Mouse (Mus musculus): ENCODE data around the gene Tubb2a. TPM values are rescaled to one million over a fixed set of nuclear protein-coding genes. Genes with fewer than 3 reads are reported as not detected.
"Not testable (repeated sequence)": the region's sequence is repeated elsewhere in the genome, so short reads cannot be mapped to it uniquely, and the experiment has no call there.

Gene Tubb2a
- polyA plus RNA-seq, 1 experiment from 2014 or later = 162 TPM

DNA sequence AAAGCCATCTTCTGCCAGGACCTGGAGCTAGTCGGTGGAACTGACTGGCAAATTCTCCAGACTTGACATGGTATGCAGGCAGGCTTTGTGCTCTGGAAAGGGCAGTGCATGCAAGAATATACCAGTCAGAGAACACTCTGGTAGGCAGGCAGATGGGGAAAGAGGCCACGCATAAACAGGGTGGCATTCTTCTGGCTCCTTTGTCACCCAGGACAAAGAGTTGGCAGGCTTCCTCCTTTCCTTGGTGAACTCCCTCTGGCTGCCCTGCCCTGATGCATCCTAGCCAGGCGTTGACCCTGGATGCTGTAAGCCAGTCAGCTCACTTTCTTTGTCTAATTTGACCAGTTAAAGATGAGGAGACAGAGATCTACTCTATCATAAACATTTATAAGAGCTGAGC, 19.3 kb upstream of the Tubb2a start:
- Histone ChIP-seq H3K36me3 (ENCODE audit: control insufficient read depth, insufficient read depth, low read length) (no peaks in the 10 kb centered on the region), H3K27ac (ENCODE audit: low read length) (no peak overlapping the region), H3K27me3 (replicated peaks; ENCODE audit: control insufficient read depth, insufficient read depth, low read length) (no peaks in the 10 kb centered on the region), H3K4me2 (ENCODE audit: low read depth, low read length) (no peak overlapping the region), H3K4me1 (ENCODE audit: control insufficient read depth, insufficient read depth, low read length) (no peaks in the 10 kb centered on the region), H3K4me3 (ENCODE audit: low read length) (no peak overlapping the region), H3K9ac (ENCODE audit: low read depth, low read length) (no peak overlapping the region), H3K9me3 (ENCODE audit: control insufficient read depth, low read length) (no peaks in the 10 kb centered on the region)
- WGBS = 79% methylated on average over 3 of the region's 3 CpGs
- no peak for ATAC-seq

DNA sequence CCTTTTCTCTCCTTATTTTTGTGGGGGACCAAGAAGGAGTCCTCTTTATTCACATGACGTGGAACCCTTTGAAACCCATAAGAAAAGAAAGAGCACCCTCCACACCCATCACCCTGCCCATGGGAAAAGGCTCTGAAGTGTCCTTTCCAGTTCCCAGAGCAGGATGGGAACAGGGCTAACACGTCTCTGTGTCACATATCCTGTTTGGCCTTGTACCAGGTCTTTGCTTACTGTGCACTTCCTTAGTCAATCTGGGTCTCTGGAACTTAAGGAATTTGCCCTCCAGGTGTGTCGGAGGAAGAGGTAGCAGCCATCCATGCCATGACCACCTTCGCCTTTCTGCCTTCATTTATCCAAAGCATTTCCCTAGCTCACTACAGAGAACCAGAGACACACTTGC, 18.6 kb upstream of the Tubb2a start:
- Histone ChIP-seq H3K36me3 (ENCODE audit: control insufficient read depth, insufficient read depth, low read length) (no peaks in the 10 kb centered on the region), H3K9me3 (ENCODE audit: control insufficient read depth, low read length) (no peaks in the 10 kb centered on the region), H3K4me1 (ENCODE audit: control insufficient read depth, insufficient read depth, low read length) (no peaks in the 10 kb centered on the region), H3K4me3 (ENCODE audit: low read length) (no peak overlapping the region), H3K9ac (ENCODE audit: low read depth, low read length) (no peak overlapping the region), H3K27ac (ENCODE audit: low read length) (no peak overlapping the region), H3K4me2 (ENCODE audit: low read depth, low read length) (no peak overlapping the region), H3K27me3 (replicated peaks; ENCODE audit: control insufficient read depth, insufficient read depth, low read length) (no peaks in the 10 kb centered on the region)
- 0 out of 2 replicates have a peak, but pooled peaks have one; percentile 18 for ATAC-seq
- 65% methylated on average over 4 of the region's 4 CpGs for WGBS

DNA sequence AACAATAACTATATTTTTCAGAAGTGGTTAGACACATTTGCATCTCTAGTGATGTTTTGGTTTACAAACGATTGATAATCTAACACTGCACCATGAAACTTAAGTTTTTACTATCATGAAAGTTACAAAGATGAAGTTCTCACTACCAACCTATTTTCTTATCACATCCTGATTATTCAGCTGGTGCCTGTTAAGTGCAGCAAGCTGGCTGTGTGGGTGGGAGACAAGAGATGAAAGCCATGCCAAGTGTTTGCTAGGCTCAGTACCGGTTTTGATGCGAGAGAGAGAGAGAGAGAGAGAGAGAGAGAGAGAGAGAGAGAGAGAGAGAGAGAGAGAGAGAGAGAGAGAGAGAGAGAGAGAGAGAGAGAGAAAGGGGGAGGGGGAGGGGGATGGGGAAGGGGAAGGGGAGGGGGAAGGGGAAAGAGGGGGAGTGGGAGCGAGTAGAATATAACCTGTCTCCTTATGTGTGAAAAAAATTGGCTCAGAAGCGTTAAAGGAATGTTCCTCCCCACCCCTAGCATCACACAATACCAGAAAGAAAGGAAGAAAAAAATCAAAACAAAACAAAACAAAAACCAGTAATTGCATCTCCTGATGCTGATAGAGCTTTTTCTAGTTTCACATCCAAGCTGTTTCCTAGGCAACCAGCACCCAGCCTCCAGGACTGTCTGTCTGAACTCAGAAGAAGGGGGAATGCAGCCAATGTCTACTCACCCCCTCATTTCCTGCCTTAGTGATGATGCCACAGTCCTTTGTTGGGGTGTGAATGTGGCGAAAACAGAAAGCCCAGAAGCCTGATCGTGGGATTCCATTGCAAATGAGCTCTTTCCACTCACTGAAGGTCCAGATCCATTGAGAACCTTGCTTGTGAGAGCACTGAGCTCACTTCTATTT, 18.0 kb upstream of the Tubb2a start:
- H3K9me3 ChIP-seq (ENCODE audit: control insufficient read depth, low read length) = no peaks in the 10 kb centered on the region
- H3K4me3 ChIP-seq (ENCODE audit: low read length) = no peak overlapping the region
- no peak overlapping the region for H3K27ac ChIP-seq (ENCODE audit: low read length)
- H3K4me2 ChIP-seq (ENCODE audit: low read depth, low read length) = no peak overlapping the region
- no peak for ATAC-seq
- no peak overlapping the region for H3K9ac ChIP-seq (ENCODE audit: low read depth, low read length)
- WGBS = 39% methylated on average over 7 of the region's 7 CpGs
- no peaks in the 10 kb centered on the region for H3K4me1 ChIP-seq (ENCODE audit: control insufficient read depth, insufficient read depth, low read length)
- no peaks in the 10 kb centered on the region for H3K27me3 ChIP-seq (replicated peaks; ENCODE audit: control insufficient read depth, insufficient read depth, low read length)
- H3K36me3 ChIP-seq (ENCODE audit: control insufficient read depth, insufficient read depth, low read length) = no peaks in the 10 kb centered on the region

DNA sequence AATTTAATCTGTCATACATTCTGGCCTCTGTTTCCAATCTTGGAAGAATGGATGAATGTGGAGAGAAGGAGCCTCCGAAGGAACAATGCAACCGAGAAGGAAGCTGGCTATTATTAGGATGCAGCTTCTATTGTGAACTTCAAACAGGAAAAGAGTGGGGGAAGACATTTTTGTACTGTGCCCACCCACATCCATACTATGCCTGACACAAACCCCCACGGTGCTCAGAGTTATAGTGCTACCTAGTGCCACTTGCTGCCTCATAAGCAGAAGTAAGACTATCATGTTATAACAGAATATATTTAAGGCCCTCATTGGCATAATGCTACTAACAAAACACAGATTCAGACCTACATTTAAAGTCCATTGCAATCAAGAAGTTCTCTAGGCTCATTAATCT, 11.6 kb upstream of the Tubb2a start:
- no peak overlapping the region for H3K4me2 ChIP-seq (ENCODE audit: low read depth, low read length)
- H3K27me3 ChIP-seq (replicated peaks; ENCODE audit: control insufficient read depth, insufficient read depth, low read length) = no peaks in the 10 kb centered on the region
- H3K27ac ChIP-seq (ENCODE audit: low read length) = no peak overlapping the region
- 27% methylated on average over 3 of the region's 3 CpGs for WGBS
- no peak overlapping the region for H3K4me3 ChIP-seq (ENCODE audit: low read length)
- no peaks in the 10 kb centered on the region for H3K36me3 ChIP-seq (ENCODE audit: control insufficient read depth, insufficient read depth, low read length)
- ATAC-seq = no peak
- H3K4me1 ChIP-seq (ENCODE audit: control insufficient read depth, insufficient read depth, low read length) = 0 out of 2 replicates have a peak, but pooled peaks cover 3% of the 10 kb centered on the region
- no peaks in the 10 kb centered on the region for H3K9me3 ChIP-seq (ENCODE audit: control insufficient read depth, low read length)
- no peak overlapping the region for H3K9ac ChIP-seq (ENCODE audit: low read depth, low read length)

DNA sequence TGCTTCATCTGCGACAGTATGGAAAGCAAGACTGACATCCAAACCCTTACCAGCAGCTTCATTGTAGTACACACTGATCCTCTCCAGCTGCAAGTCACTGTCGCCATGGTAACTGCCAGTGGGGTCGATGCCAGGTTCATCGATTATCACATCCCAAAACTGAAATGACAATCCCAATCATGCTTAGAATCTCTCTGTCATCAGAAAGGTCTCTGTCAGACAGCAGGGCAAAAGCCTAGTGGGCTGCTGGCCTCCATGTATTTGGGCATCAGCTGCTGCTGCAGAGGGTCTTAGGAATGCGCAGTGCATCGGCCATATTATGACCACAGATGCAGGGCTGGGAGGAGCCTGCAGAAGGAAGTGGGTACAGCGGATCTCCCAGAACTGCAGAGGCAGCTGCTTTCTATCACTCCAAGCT, 11.1 kb upstream of the Tubb2a start:
- no peak overlapping the region for H3K4me3 ChIP-seq (ENCODE audit: low read length)
- no peaks in the 10 kb centered on the region for H3K27me3 ChIP-seq (replicated peaks; ENCODE audit: control insufficient read depth, insufficient read depth, low read length)
- H3K4me2 ChIP-seq (ENCODE audit: low read depth, low read length) = no peak overlapping the region
- 42% methylated on average over 7 of the region's 7 CpGs for WGBS
- no peak overlapping the region for H3K9ac ChIP-seq (ENCODE audit: low read depth, low read length)
- no peak overlapping the region for H3K27ac ChIP-seq (ENCODE audit: low read length)
- H3K4me1 ChIP-seq (ENCODE audit: control insufficient read depth, insufficient read depth, low read length) = 0 out of 2 replicates have a peak, but pooled peaks cover 3% of the 10 kb centered on the region
- ATAC-seq = peak; percentile 58; the same call in 1 of the 2 replicates
- H3K36me3 ChIP-seq (ENCODE audit: control insufficient read depth, insufficient read depth, low read length) = no peaks in the 10 kb centered on the region
- H3K9me3 ChIP-seq (ENCODE audit: control insufficient read depth, low read length) = no peaks in the 10 kb centered on the region

DNA sequence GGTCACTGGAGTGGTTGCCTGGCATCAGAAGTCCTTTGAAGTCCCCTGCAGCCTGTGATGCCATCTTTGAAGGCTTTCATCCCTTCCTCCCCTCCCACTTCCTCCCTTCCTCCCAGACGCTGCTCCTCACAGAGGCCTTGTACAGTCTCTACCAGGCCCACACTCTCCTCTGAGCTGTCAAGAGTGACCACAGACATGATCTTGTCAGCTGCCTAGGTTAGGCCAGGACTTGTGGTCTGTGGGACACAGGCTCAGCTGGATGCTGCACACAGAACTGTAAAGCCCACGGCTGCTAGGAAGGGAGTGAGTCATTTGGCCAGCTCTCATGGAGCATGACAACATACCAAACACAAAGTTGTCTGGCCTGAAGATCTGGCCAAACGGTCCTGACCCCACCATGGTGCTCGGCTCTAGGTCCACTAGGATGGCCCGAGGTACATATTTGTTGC, 10.4 kb upstream of the Tubb2a start:
- not testable (repeated sequence) for H3K27me3 ChIP-seq (replicated peaks; ENCODE audit: control insufficient read depth, insufficient read depth, low read length); H3K9ac ChIP-seq (ENCODE audit: low read depth, low read length); H3K4me2 ChIP-seq (ENCODE audit: low read depth, low read length); H3K27ac ChIP-seq (ENCODE audit: low read length); H3K36me3 ChIP-seq (ENCODE audit: control insufficient read depth, insufficient read depth, low read length); H3K9me3 ChIP-seq (ENCODE audit: control insufficient read depth, low read length); H3K4me1 ChIP-seq (ENCODE audit: control insufficient read depth, insufficient read depth, low read length); H3K4me3 ChIP-seq (ENCODE audit: low read length)
- ATAC-seq = peak; percentile 44; the same call in 1 of the 2 replicates
- WGBS = 71% methylated on average over 5 of the region's 5 CpGs

DNA sequence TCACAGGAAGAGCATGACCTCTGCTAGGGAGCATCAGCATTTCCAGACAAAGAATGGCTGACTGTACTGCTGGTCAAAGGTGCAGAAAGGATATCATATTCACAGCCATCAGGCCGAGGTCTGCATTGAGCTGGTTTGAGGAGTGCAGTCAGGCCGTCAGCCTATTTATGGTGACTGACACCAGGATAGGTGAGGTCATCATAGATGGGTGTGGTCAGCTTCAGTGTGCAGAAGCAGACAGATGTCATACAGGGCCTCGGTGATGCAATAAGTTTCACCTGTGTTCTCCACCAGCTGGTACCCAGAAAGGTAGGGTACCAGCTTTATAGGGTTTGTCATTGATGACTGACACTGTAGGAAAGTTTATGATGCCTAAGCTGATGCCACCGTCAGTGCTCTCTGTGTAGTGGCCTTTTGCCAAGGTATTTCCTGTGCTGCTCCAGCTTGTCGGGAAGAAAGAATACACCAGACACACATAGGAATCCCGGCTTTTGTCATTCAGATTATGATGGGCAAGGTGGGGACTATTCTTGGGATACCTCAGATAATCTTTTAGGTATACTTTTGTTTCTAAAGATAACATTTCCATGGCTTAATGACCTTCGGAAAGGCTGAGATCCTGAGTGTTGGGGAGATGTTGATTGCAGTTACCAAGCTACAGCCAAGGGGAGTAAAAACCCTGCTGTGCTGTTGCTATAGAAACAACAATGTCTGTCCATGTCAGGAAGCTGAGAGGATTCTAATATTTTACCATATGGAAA, 9.4 kb upstream of the Tubb2a start:
- Histone ChIP-seq H3K27me3 (replicated peaks; ENCODE audit: control insufficient read depth, insufficient read depth, low read length) (no peaks in the 10 kb centered on the region), H3K4me2 (ENCODE audit: low read depth, low read length) (no peak overlapping the region), H3K4me1 (ENCODE audit: control insufficient read depth, insufficient read depth, low read length) (0 out of 2 replicates have a peak, but pooled peaks cover 3% of the 10 kb centered on the region), H3K27ac (ENCODE audit: low read length) (no peak overlapping the region), H3K9ac (ENCODE audit: low read depth, low read length) (no peak overlapping the region), H3K9me3 (ENCODE audit: control insufficient read depth, low read length) (no peaks in the 10 kb centered on the region), H3K4me3 (ENCODE audit: low read length) (no peak overlapping the region), H3K36me3 (ENCODE audit: control insufficient read depth, insufficient read depth, low read length) (no peaks in the 10 kb centered on the region)
- ATAC-seq = no peak
- WGBS = 46% methylated on average over 7 of the region's 7 CpGs

DNA sequence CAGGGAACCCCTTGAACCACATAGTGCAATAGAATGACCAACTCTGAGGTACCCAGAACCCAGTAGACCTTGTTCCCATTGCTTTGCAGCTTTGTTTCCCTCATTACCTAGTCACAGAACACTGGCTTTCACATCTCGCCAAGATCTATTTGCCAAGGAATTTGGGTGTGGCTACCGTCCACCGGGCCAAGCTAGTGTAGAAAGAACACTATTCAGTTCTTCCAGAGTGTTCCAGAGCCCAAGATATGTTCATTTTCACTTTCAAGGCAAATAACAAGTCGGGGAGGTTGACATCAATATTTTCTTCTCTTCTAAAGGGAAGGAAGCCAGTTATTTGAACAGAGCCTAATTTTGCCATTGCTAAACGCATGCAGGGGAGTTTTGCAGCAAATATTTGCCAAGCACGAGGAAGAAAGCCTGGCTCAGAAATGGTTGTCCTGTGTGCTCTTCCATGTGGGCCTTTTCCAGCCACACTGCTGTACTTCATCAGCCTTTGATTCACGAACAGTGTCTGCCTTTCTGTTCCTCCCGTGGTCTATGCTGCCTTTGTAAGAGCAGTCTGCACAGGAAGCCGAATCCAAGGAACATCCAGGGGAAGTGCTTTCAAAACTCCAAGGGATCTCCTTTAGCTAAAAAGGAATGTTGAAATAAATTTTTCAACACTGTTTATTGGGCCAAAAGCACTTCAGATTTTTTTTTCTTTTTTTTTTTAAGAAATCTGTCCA, 6.4 kb upstream of the Tubb2a start:
- no peak overlapping the region for H3K4me3 ChIP-seq (ENCODE audit: low read length)
- no peak overlapping the region for H3K9ac ChIP-seq (ENCODE audit: low read depth, low read length)
- H3K4me2 ChIP-seq (ENCODE audit: low read depth, low read length) = no peak overlapping the region
- no peaks in the 10 kb centered on the region for H3K9me3 ChIP-seq (ENCODE audit: control insufficient read depth, low read length)
- ATAC-seq = no peak
- no peaks in the 10 kb centered on the region for H3K36me3 ChIP-seq (ENCODE audit: control insufficient read depth, insufficient read depth, low read length)
- 39% methylated on average over 9 of the region's 9 CpGs for WGBS
- H3K4me1 ChIP-seq (ENCODE audit: control insufficient read depth, insufficient read depth, low read length) = 0 out of 2 replicates have a peak, but pooled peaks cover 3% of the 10 kb centered on the region
- H3K27ac ChIP-seq (ENCODE audit: low read length) = 0 out of 2 replicates have a peak overlapping the region, but pooled peaks have one; percentile 9
- H3K27me3 ChIP-seq (replicated peaks; ENCODE audit: control insufficient read depth, insufficient read depth, low read length) = no peaks in the 10 kb centered on the region

DNA sequence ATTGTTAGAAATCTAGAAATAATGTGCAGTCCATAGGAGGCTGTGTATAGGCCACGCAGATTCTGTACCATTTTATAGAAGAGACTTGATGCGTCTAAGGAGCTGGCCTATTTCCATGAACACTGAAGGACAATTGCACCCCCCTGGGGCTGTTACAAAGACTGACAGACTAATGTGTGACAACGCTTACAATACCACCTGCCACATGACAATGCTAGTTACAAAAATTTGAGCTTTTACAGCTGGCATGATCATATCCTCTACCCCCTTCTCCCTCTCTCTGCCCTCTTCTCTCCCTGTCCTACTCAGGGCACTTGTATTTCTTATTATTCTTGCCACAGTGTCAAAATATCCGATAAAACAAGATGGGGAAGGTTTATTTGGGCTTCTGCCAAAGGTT, 4.1 kb upstream of the Tubb2a start:
- H3K4me1 ChIP-seq (ENCODE audit: control insufficient read depth, insufficient read depth, low read length) = no peaks in the 10 kb centered on the region
- H3K9me3 ChIP-seq (ENCODE audit: control insufficient read depth, low read length) = no peaks in the 10 kb centered on the region
- no peaks in the 10 kb centered on the region for H3K27me3 ChIP-seq (replicated peaks; ENCODE audit: control insufficient read depth, insufficient read depth, low read length)
- H3K9ac ChIP-seq (ENCODE audit: low read depth, low read length) = no peak overlapping the region
- H3K4me3 ChIP-seq (ENCODE audit: low read length) = no peak overlapping the region
- no peaks in the 10 kb centered on the region for H3K36me3 ChIP-seq (ENCODE audit: control insufficient read depth, insufficient read depth, low read length)
- WGBS = 79% methylated on average over 4 of the region's 4 CpGs
- H3K4me2 ChIP-seq (ENCODE audit: low read depth, low read length) = no peak overlapping the region
- no peak for ATAC-seq
- no peak overlapping the region for H3K27ac ChIP-seq (ENCODE audit: low read length)

Data from intestine, embryonic 16.5 days (tissue).